Mouse (Mus musculus) mesoderm, embryonic 11.5 days (tissue): ENCODE measurements at regions not wholly inside any gene's neighbourhood (a gene's known extent, or its start where the extent isn't known, plus 50 kb on each side); places are given as distances from the start of the nearest gene placed in this dataset.

Experiments used
- DNase-seq: peaks from one replicate; pipeline ENCODE4 v3.0.0-alpha.2; 2012; ENCODE audit warnings: low read depth, low spot score

DNA sequence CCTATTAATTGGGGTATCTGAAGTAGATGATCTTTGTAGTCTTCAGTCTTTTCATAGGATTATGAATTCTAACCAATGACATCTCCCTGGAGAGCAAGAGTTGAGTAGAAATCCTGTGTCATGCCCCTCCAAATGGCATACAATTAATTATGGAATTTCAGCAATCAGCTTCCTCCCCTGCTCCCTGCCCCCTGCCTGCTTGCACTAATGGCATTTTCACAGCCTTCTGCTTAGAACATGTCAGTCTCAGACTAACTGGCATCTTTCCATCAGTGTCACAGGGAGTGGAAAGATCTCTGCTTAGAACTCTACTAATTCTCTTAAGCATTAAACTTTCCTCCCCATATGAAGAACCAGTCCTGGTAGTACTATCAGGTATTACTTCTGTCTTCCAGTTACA lies 581.8 kb upstream of the Camk1g start:
- no peak for DNase-seq

DNA sequence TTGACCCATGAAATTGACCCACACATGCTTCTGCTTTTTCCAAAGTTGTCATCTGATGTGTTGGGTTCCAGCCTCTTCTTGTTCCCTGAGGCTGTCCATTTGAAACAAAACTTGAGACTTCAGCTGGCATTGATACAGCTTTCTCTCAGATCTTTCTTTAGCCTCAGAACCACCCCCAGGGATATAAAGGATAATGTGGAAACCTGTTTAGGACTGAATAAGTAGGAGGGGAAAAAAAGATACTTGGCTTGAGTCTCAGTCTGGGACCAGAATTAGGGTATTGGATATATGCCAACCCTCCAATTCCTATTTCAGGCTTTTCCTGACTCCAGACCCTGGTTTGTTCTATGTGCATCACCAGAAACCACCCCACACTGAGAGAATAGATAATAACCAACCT lies 579.7 kb upstream of the Camk1g start:
- DNase-seq, result no peak

DNA sequence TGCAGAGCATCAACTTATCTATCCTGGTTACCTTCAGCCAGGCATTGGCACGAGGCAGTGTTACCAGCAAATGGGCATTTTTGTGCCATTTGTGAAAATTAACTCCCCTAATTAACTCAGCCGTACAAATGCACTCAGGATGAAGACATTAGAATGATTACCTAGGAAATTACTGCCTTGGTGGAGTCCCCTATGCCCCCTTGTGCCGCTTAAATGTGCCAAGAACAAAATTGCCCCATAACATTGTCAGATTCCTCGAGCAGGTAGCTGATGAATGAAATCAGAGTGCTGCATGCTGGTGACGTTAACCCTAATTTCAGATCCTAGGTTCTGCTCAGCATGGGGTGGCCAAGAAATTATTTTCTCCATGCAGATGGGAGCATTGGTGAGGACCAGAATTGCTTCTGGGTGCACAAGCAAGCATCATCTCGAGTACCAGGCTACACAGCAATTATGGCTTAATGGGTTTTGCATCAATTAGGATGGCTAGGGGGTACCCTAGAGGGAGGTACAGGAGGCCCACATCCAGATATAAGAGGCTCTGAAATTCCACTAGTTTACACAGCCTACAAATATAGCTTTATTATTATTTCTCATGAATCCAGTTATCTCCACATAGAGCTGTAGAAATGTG lies 577.0 kb upstream of the Camk1g start:
- DNase-seq, result no peak

GRCm38 (mm10) chr1:193935969-193936368 lies 565.9 kb upstream of the Camk1g start:
- no peak for DNase-seq

- DNase-seq, result no peak
Measured at GRCm38 (mm10) chr1:193934308-193934707, 564.2 kb upstream of the Camk1g start.

DNA sequence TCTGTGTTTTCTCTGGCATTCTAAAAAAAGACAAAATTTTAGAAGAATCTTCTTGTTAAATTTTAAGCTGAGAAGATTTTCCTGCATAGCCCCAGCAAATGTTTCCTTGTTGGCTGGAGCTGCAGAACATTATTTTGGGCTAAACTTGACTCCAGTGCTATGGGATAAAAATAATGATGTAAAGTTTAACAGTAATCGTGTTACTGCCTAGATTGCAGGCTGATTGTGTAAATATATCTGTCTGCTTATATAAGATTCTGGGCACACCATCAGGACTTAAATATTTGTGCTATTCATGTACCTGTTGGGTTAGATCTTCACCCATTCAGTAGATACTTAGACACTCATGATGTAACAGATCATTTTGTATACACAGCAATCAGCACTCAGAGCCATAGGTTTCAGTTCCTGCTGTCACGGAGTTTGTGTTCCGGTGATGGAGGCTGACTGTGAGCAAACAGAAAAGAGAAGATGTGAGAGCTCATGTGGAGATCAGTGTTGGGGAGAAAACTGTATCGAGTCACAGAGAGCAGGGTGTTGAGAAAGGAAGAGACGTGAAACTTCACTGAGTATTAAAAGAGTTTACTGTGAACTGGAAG lies 561.1 kb upstream of the Camk1g start:
- DNase-seq, result no peak

- no peak for DNase-seq
Measured at GRCm38 (mm10) chr1:193928607-193929006, 558.5 kb upstream of the Camk1g start.

DNA sequence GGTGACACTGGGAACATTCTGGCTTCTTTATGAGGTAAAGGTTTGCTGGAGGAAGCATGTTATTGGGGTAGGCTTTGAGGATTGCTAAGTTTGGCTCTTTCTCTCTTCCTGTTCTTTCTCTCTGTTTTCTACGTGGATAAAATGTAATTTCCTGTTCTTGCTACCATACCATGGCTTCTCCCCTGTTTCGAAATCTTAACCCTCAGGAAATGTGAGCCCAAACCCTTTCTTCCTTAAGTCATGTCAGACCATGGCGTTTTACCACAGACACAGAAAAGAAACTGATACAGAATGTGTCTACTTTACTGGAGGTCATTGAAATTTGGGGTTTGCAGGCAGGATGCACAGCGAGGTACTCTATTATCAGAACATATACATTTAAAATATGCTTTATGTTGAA lies 552.7 kb upstream of the Camk1g start:
- DNase-seq, result no peak

DNA sequence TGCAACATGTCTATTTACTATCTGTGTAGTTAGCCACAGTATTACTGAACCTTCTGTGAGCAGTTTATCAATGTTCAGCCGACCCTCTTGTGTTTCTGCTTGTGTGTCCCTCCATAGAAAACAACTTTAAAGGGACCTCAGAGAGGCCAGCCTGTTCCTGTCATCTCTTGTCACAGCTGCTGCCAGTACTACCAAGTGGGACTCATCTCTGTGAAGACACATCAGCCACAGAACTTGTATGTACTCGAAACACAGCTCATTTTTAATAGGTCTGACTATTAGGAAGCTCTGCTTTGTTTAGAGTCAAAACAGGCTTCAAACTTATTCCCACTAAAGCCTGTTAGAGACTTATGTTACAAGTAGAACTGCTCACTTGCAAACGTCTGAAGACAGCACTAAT lies 549.1 kb upstream of the Camk1g start:
- DNase-seq, result no peak

DNA sequence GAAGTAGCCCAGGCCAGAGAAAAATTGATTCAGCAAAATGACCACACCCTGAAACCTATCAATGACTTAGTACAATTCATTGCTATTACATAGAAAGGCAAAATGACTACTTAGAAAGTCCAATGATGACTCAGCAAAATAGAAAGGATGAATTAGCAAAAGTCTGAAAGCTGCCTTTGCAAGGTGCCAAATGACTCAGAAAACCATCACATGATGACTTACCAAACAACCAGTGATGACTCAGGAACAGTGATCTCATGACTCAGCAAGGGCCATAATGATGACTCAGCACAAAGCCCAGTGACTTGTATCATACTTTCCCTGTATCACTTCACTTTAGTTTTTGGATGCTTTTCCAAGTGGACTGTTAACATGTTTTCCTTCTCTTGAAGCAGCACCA lies 535.6 kb upstream of the Camk1g start:
- no peak for DNase-seq

DNA sequence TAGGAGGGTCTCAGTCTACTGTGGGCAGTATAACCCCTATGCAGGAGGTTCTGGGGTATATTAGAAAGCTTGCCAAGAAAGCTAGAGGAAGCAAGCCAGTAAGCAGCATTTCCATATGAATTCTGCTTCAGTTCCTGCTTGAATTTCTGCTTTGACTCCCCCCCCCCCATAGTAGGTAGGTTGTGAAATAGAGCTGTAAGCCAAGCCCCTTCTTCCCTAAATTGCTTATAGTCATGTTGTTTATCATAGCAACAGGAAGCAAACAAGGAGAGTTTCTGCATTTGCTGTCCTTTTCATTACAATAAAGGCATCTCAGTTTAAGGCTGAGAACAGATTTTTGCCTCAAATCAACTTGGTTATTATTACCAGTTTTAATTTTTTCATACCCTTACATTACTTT lies 524.0 kb upstream of the Camk1g start:
- DNase-seq, result no peak

DNA sequence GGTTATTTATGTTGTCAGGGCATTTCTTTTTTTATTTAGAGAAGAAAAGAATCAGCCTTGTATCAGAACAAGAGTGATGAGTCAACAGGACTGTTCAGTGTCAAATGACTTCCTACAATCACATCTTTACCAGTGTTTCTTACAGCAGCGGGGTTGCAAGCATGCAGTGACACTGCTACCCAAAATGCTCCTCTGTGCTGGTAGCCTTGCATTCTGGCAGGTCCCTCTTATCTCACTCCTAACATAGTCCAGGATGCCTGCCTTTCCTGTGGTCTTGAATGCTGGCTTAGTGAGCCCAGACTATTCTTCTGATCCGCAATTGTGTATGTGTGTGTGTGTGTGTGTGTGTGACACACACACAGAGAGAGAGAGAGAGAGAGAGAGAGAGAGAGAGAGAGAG lies 506.4 kb upstream of the Camk1g start:
- DNase-seq, result no peak

DNA sequence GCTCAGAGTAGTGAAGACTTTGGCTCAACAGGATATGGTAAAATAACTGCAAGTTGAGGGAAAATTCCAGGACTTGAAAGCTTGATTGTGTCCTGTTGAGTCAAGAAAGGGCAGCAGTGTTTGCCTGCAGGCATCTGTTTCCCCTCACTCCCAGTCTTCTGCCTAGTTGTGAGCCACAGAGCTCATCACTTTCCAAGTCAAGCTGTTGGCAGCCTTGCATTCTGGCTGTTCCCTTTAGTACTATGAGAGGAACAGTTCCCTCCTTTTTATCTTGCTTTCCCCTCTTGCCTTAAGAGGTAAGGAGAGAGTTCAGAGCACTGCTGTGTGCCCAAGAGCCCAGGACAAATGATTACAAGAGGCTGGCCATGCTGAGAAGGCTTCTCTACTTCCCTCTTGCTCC lies 506.0 kb upstream of the Camk1g start:
- no peak for DNase-seq

- no peak for DNase-seq
Measured at GRCm38 (mm10) chr1:193875287-193875686, 505.2 kb upstream of the Camk1g start.

- DNase-seq, result no peak
Measured at GRCm38 (mm10) chr1:193870731-193871130, 500.6 kb upstream of the Camk1g start.

DNA sequence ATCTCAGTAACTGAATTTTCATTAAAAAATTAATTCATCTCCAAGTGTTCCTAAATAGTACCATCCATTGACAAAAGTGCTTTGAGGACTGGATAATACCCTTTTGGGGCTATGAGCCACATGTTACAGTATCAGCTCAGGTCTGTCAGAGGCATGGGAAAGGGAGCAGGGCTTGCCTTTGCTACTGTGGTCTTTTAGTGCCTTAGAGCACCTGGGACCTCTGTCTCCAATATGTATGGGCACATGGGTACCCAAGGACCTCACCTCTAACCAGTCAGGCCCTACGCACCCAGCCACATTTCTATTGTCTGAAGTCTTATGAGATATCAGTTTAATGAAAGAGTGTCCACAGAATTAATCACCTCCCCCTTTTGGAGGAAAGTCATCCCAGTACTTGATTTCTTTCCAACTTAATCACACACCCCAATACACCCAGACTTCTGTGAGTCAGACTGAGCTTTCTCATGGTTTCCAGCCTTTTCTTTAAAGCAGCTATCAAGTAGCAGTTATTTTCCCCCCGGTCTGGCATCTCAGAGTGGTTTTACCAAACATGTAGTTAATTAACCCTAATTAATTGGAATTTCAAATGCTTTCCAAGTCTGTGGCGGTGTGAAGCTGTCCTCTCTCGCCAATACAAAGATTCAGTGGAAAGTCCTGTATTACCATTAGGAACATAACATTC lies 498.7 kb upstream of the Camk1g start:
- no peak for DNase-seq

- DNase-seq, result no peak
Measured at GRCm38 (mm10) chr1:193860767-193861299, 490.7 kb upstream of the Camk1g start.

DNA sequence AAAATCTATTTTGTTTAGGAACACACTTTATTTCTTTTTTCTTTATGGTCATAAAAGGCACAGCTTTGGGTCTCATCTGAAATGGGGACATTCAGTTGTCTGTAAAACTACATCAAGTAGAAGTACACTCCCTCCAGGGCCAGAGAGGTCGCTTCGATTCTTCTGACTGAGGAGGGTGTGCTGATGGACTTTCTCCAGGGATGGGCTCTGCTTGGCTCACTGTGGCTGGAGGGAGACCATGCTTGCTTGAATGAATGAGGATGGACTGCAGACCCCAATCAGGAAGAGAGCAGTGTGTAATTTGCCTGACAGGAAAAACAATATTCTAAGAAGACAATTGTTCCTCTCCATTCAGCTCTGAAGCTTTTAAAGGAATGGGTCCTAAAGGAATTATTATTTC lies 490.3 kb upstream of the Camk1g start:
- no peak for DNase-seq

GRCm38 (mm10) chr1:193859257-193860125 lies 489.4 kb upstream of the Camk1g start:
- no peak for DNase-seq

DNA sequence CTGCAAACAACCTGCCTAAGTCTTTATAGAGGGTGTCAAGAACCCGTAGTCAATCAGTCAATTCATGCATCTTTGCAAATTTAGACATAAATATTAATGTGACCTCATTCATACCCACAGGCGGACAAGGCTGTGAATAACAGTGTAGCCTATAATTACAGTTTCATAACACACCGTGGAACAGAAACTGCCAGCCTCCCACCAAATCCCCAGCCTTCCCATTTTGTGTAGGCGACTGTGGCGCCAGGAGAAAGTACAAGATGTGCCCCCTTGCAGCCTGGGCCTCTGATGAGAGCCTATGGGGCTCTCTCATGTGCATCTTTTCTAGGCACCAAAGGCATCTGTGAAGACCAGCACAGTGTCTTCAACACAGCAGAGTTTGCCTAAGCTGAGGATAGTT lies 477.8 kb upstream of the Camk1g start:
- DNase-seq, result no peak

DNA sequence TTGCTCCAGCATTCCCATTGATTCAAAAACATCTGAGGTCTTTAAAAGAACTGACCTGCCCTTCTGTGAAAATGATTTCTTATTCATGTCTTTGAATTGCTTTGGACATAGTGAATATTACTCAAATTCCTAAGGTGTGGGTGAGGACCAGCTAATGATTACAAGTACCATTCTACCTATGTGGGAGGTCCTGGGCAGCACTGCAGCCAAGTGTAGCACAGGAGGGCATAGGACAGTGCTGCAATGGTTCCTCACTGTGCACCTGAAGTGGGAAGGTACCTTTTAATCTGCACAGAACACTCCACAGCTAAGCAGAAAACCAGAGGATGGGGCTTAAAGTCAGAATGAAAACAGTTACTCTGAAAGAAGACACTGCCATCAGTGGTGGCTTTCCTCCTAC lies 474.8 kb upstream of the Camk1g start:
- DNase-seq, result no peak

DNA sequence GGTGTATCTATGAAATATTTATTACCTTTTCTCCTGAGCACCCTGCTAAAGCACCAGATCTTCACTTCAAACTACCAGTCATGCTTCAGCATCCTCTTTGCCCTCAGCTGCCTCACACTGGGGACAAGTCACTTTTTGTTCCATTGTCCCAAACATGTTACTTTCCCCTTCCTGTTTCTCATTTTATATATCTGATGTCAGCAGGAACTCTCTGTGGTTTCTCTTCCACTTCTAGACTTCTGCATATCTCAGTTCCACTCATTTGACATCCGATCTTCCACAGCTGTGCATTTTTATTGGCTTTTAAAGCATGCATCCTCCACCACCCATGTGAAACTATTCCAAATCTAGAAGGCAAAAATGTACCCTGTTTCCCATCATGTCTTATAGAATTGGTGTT lies 474.4 kb upstream of the Camk1g start:
- DNase-seq, result no peak
